Mouse (Mus musculus): ENCODE data around the gene Erg.

Erg gene

DNA sequence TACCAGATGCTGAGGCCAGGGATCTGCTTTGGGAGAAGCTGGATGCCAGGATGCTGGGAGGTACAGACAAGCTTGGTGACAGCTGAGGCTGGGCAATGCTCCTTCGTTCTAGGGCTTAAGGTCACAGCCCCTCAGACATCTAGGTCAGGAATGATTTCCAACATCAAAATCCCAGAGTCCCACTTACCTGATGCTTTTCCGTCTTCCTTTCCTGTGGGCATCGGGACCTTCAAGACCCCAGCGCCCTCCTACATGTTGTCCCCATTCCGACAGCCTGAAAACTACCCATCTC lies at the start of gene Erg:
Gene Erg (minus strand): TSS at position 283 of the 292 bp plus-strand sequence.
- DNase-seq (ENCODE audit: low spot score): no peak

DNA sequence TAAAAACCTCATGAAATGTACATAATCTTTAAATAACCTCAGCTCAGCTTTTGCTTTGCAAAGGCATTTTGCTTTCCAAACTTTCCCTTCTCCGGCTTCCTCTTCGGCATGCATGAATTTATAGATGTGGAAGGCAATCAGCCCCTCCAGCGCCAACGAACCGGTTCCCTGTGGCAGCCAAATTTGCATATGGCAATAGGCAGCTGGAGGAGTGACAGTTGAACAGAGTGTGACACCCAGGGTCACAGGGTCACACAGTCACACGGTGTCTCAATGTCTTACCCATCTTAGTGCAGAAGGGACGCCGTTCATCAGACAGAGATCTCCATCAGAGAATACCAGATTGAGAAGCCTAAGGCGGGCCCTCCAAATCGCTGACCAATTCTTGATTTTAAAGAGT lies 45.4 kb upstream of the Erg start:
- DNase-seq (ENCODE audit: low spot score): no peak

DNA sequence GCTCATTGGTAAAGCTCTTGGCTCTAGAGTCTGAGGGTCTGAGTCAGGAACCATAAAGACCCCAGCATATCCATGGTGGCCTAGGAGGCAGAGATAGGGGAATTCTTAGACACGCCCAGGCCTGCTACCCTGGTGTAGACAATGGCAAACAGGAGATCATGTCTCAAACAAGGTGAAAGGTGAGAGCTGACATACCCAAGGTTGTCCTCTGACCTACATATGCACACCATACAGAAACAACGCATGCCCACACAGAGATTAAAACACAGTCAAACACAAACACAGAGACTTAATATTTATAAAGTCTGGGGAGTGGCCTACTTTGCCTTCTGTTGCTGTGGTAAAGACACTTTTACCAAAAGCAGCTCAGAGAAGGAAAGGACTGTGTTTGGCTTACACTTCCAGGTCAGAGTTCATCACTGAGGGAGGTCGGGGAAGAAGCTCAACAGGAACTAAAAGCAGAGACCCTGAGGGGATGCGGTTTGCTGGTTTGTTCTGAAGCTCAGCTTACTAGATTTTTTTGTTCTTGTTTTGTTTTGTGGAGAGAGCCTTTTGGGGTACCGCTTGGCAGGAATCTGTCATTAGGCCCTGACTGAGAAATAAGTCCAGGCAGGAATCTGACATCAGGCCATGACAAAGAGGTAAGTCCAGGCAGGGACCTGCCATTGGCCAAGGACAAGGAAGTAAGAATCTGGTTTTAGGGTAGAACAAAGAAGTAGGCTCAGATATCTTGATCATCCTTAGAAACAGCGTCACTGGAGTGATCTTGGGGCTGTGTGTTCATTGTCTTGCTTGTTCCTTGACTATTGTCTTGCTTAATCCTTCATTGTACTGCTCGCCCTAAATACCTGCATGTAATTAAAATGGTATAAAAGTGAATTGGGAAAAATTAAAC lies 37.7 kb upstream of the Erg start:
- DNase-seq (ENCODE audit: low spot score): no peak

DNA sequence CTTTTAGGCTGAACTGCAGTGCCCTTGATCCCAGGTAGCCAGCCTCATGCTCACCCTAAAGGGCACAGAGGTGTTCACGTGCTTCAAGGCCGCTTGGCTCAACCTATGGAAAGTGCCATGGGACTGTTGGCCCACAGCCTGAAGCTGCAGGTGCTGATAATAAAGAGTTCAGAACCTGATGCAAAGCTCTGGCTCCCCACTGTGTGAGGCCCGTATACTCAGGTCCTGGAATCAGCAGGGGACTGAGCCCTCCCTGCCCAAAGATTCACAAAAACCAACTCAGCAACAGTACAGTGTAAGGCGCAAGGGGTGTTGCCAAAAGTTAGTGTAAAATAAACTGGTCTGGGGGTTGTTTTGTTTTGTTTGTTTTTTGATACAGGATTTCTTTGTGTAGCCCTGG lies 36.7 kb upstream of the Erg start:
- no peak for DNase-seq (ENCODE audit: low spot score)

DNA sequence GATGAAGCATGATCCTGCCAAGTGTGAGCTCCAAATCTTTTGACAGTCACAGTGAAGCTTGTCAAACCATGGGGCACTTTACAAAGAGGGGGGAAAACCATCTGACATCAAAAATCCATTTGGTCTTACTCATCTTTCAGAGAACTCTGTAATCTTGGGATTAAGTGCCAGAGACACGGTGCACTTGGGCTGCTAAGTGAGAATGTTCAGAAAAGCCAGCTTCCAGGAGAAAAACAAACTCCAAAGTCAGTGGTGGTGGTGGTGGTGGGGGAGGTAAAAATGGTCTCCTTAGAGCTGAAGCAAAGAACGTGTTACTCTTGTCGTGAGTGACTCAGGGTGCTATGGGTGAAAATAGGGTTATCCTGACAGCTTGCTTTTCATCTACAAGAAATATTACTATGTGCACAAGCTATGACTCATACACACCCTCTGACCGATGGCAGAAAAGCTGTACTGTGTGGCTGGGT lies 33.5 kb upstream of the Erg start:
- no peak for DNase-seq (ENCODE audit: low spot score)

DNA sequence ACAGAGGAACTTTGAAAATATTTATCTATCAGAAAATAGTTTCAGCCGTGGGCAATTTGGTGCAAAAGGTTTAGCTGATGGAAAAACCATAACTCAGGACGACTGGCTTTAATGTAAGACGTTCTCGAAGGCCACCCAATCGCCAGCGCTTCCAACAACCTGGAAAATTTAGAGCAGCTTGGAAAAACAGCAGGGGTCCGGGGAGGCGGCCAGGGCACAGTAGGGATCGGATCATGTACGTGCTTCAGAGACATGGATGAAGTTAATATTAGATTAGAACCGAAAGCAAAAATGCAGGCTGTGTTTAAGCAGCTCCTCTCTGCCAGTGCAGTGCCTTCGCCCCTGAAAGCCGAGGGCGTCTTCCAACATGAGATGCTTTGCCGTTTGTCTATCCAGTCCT lies 31.8 kb upstream of the Erg start:
- DNase-seq (ENCODE audit: low spot score): no peak

DNA sequence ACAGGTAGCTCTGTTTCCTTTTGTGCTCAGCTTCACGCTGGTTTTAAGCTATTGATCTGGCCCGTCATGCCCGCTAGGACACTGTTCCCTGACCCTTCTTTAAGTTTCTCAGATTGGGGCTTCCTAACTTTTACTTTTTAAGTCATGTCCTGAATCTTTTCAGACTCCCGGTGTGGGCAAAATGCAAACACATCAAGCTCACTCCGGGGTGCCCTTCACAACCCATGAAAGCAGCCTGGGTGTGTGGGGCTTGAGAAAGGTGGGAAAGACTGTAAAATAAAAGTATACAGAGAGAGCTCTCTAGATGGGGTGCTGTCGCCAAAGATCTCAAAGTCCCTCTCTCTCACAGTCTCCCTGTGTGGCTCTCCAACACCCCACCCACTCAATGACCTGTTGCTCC lies 31.3 kb upstream of the Erg start:
- DNase-seq (ENCODE audit: low spot score): no peak

DNA sequence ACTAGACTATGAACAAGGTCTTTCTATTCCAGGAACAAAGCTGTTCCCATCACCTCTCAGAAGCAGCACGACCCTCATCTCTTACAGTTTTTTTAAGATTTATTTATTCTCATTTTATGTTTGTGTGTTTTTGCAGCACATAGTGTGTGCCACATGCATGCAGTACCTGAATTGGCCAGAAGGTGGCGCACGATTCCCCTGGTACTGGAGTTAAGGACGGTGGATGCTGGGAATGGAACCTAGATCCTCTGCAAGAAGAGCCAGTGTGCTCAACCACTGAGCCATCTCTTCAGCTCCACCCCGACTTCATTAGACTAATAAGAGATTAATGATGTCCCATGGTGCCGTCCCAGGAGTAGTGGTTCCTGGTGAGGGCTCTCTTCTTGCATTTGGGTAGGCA lies 29.2 kb upstream of the Erg start:
- DNase-seq (ENCODE audit: low spot score): peak; percentile 39

DNA sequence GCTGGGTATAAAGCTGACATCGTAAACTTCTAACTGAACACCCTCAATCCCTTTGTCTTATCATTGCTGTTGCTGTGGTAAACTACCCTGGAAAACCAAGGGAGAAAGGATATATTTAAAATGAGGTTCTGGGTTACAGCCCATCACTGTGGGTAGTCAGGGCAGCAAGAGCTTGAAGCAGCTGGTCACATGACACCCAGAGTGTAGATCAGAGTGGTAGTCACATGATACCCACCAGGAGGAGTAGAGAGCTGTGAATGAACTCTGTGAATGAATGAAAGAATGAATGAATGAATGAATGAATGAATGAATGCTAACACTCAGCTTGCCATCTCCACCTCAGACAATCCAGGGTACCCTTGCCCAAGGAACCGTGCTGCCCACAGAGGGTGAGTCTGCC lies 28.1 kb upstream of the Erg start:
- no peak for DNase-seq (ENCODE audit: low spot score)

DNA sequence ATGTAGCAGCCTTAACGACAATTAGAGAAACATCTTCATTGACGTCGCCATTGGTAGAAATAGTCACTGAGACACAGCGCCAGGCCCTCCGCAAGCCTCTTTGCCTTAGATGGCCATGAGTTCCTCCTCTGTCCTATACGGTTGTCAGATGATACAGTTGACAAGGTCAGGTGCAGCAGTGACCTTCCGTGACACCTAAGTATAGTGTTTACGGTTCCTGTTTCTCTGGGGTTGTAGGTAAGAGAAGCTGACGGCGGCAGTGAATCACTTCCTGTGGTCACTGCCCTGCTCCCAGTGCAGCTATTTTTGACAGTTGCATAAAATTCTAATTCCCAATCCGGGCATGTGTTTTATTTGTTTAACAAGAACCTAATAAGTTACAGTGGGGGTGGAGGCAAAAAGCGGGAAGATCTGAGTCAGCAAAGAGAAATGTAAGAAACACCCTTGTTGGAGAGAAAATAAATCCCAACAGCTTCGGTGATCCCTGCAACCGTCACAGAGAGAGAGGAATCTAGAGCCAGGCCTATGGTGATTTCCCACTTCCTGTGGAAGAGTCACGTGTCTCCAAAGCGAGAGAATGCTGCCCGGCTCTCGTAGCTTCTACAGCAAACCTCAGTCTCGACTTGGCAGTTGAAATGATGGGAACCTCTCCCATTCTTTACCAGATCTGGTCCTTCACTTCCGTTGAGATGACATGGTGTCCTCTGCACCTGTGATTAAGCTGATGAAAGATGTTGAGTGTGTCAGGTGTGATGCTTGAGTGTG lies 25.8 kb upstream of the Erg start:
- DNase-seq (ENCODE audit: low spot score): no peak

DNA sequence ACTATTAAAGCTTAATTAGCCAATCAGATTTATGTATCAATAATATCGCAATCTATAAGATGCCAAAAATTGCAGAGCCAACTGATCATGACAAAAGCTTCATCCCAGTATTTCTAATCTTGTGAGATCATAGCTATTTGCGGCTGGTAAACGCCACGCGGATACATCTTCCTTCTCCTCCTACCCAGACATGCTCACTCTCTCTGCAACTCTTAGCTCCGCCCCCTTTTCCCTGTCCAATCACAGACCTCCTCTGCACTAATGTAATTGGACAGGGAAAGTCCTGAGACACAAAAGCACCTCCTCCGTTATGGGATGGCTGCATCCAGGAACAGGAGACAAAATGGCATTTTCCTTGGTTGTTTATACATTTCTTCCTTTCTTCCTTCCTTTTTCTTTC lies 22.2 kb upstream of the Erg start:
- no peak for DNase-seq (ENCODE audit: low spot score)

DNA sequence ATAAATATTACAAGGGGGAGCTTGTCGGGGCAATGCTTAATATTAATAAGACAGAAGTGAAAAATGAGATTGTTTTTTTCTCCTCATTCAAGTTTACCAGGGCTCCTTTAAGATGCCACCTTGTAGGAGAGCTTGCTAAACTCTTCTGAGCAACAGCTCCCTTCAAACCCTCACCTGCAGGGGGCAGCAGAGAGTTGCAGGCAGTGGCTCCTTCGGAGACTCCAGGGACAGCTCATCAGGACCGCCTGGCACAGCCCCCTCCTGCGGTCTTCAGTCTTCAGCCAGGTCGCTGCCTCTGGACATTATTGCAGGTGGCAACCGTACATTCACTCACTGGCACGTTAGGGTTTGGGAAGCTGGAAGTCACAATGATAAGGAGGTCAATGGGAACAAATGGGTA lies 18.9 kb upstream of the Erg start:
- peak; percentile 93 for DNase-seq (ENCODE audit: low spot score)

DNA sequence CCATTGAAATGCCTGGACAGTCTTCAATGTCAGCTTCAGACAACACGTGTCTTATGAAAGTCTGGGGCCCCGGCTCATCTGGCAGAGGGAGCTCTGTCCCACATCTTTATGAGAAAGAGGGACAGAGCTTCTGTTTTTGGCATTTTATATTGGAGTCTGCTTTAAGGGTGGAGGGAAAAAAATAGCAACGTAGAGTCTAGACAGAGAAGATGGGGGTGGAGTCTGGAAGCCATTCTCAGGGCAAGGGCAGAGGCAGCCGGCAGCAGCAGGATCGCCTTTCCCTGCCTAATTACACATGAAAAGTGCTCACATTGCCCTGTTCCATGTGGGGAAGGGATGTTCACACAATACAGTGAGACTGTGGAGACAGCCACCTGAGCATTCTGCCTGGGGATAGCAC lies 16.1 kb upstream of the Erg start:
- DNase-seq (ENCODE audit: low spot score): no peak

DNA sequence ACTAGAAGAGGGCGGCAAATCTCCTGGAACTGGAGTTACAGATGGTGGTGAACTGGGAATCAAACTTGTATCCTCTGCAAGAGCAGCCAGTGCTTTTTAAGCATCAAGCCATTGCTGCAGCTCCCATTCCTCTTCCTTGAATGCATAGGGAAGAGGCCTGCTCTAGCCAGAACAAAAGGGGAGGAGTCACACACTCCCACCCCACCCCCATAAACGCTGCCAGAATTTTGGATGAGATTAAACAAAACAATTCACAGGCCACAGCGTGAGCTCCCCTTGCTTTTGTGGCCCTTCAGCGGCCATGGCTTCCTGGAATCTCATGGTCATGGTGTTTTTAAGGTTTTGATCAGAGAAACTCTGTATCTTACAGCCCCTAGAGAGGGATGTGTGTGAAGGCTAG lies 15.4 kb upstream of the Erg start:
- no peak for DNase-seq (ENCODE audit: low spot score)

DNA sequence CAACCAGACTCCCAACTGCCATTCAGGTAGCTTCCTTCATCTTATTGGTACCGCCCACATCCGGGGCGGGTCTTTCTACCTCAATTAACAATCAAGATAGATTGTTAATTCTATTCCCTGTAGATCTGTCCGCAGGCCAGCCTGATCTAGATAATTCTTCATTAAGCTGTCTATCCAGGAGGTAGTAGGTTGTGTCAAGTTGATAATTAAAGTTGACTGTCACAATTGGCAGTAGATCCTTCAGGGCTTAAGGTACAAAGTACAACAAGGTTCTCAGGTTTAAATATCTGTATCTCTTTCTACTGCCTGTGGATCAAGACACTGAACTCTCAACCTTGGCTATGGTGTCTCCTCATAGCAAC lies 14.8 kb upstream of the Erg start:
- DNase-seq (ENCODE audit: low spot score): no peak

DNA sequence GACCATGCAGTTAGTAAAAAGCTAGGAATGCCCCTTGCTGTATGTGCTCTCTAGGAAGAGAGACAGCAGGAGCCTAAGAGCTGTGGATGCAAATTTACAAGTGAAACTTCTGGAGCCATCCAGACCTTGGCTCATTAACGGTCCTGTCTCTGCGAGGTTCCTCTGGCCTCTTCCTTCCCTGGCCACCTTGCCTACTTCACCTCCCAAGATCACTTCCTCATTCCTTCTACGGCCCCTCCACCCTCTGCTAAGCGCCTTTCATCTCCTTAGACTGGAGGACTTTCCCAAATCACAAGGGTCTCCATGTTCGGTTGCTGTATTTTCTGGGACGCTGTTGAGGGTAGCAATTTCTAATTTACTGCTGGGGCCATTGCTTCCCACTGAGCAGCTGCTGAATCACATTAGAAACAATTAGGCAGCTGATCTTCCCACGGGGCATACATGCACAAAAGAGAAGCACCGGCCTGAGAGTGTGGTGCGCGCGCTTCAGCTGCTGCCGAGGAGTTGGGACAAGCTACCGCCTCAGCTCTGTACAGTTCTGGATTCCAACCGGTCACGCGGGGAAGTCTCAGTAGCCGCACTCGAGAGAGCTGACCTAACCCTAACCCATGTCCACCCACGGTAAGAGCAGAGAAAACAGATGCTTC lies 14.3 kb upstream of the Erg start:
- no peak for DNase-seq (ENCODE audit: low spot score)

DNA sequence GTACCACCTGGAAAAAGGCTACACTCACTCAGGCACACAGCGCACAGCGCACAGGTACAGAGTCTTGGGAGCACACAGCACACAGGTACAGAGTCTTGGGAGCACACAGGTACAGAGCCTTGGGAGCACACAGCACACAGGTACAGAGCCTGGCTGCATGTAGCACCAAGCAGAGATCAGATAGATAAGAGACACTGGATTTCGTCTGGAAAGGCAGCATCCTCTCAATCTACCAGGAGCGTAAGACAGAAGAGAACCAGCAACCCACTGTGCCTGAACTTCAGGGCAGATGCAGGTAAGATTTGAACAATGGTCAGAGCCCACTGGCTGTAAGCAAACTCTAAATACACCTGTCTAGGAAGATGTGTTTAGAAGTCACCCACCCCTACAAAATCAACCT lies 12.5 kb upstream of the Erg start:
- DNase-seq (ENCODE audit: low spot score): no peak

DNA sequence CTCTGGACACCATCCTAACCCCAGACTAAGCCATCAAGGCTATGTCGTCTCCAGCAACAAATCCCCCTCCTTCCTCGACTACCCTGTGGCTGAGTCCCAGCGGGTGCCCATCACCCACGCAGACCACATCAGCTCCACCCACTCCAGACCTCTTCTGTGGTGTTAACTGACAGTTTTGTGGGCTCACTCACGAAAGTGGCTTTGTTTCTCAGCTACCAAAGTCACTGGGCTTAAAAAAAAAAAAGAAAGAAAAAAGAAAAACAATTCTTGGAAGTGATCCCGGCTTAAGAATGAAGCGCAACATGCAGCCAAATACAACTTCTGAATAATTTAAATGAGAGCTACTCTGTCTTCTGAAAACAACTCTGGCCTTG lies 11.2 kb upstream of the Erg start:
- DNase-seq (ENCODE audit: low spot score): no peak

DNA sequence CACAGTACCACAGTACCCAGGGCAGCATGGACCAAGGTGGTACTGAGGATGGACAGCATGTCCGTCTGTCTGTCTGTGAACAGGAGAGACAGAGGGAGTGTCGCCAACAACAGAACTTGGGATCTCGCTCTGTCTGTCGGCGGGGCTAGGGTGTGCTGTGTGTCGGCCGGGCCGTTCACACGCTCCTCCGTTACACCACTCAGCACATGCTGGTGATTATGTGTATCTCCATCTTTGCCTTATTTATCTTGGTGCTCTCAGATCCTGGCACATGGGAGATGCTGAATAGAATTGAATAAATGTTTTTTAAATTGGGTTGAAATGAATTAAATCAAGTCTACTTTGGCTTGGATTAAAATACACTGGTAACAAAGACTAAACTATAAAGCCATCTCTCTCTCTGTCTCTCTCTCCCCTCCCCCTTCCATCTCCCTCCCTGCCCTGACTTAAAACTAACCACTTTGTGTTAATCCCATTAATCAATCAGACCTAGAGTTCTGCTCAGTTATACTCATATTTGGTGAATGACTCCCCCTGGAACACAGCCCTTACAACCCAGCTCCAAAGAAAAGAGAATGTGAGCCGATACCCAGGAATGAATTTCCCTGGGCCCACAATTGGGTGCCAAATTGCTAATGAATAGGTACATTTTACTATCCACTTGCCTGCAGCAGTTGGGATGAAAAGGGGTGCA lies 10.6 kb upstream of the Erg start:
- no peak for DNase-seq (ENCODE audit: low spot score)

DNA sequence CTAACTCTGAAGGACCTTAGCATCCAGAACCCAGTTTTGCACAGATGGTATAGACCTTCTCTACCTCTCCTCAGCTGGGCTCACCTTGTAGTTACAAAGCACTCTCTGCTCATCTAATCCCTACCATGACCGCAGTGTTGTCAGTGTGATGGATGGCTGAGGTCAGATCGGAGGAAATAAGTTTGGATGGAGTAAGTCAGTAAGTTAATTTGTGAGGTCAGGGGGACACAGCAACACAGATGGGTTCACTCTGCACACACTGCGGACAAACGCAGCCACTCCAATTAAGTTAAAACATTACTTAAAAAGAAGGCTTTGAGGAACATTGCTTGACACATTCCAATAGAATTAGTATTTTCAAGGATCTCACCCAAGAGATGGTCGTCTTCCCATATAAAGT lies 2.5 kb upstream of the Erg start:
- DNase-seq (ENCODE audit: low spot score): no peak

DNA sequence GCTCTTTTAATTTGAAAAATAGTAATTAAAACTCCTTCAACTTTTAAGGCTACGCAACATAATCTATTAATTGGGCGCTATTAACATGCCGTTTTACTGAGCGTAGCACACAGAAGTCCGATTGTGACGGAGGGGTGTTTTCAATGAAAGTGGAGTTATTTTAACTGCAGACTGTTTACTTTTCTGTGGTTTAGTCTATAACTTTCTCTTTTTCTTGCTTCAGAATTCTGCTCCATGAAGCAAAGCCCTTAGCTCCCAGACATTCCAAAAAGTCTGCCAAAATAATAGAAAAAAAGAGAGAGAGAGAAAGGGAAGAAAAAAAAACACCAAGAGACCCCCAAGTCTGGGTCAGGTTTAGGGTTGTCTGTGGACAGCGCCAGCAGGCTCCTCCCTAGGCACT lies 333 bp upstream of the Erg start:
- no peak for DNase-seq (ENCODE audit: low spot score)

DNA sequence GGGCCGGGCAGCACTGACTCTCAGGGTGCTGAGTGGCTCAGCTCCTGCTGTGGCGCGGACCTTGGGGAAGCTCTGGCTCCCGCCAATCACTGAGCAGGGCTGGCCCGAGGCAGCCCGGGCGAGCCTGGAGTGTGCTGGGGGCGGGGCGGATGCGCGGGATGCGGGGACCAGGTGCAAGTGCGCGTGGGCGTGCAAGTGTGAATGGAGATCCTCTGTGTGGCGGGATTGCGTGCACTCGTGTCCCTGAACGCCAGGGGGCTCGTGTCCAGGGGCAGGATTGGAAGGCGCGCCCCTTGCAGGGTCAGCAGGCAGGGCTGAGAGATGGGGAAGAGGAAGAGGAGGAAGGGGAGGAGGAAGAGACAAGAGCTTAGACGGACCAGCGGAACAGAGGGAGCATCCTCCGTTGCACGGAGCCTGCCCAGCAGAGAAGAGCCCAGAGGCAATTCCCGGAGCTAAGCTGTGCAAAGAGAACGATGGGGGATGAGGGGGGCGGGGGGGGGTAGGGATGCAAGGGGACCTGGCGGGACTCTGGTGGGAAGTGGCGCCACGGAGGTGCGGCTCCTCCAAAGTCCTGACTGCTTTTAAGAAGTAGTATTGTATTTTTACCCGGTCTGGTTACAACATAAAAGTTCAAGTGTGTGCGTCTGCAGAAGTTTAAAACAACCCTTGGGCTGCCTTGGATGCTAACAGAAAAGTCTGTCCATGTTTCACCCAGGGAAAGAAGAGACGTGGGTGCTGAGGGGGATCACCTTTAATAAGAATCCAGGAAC lies 667 bp downstream of the Erg start:
- DNase-seq (ENCODE audit: low spot score): peak; percentile 11
